Mouse (Mus musculus): ENCODE results near the gene Trit1. TPM values are rescaled to one million over a fixed set of nuclear protein-coding genes. Genes with fewer than 3 reads are reported as not detected.
"Not testable (repeated sequence)": the region's sequence is repeated elsewhere in the genome, so short reads cannot be mapped to it uniquely, and the experiment has no call there.

The Trit1 gene
- polyA plus RNA-seq, 1 experiment = 0.85 TPM

- Histone ChIP-seq H3K27me3 (replicated peaks) (peaks cover 76% of the 10 kb centered on the region), H3K36me3 (replicated peaks; ENCODE audit: low read length) (no peaks in the 10 kb centered on the region), H3K4me3 (replicated peaks) (peak overlapping the region; percentile 91), H3K4me1 (peaks cover 23% of the 10 kb centered on the region), H3K9me3 (no peaks in the 10 kb centered on the region)
- TF ChIP-seq GATA1 (IDR thresholded peaks at IDR 0.05; ENCODE audit: borderline replicate concordance, low read length) (no peak), FLI1 (IDR thresholded peaks at IDR 0.05; ENCODE audit: low read length) (no peak)
Measured at GRCm38 (mm10) chr4:122996221-122996617, 20.2 kb upstream of the Trit1 start.

- peak overlapping the region; percentile 91 for H3K4me3 ChIP-seq (replicated peaks)
- no peaks in the 10 kb centered on the region for H3K9me3 ChIP-seq
- H3K36me3 ChIP-seq (replicated peaks; ENCODE audit: low read length) = no peaks in the 10 kb centered on the region
- peaks cover 23% of the 10 kb centered on the region for H3K4me1 ChIP-seq
- TF ChIP-seq FLI1 (IDR thresholded peaks at IDR 0.05; ENCODE audit: low read length) = no peak
- TF ChIP-seq GATA1 (IDR thresholded peaks at IDR 0.05; ENCODE audit: borderline replicate concordance, low read length) = no peak
- H3K27me3 ChIP-seq (replicated peaks) = peaks cover 82% of the 10 kb centered on the region
Measured at GRCm38 (mm10) chr4:122996618-122997381, 19.6 kb upstream of the Trit1 start.

- H3K4me1 ChIP-seq = peaks cover 23% of the 10 kb centered on the region
- no peak overlapping the region for H3K4me3 ChIP-seq (replicated peaks)
- TF ChIP-seq FLI1 (IDR thresholded peaks at IDR 0.05; ENCODE audit: low read length) = no peak
- TF ChIP-seq GATA1 (IDR thresholded peaks at IDR 0.05; ENCODE audit: borderline replicate concordance, low read length) = no peak
- H3K36me3 ChIP-seq (replicated peaks; ENCODE audit: low read length) = no peaks in the 10 kb centered on the region
- H3K9me3 ChIP-seq = no peaks in the 10 kb centered on the region
- H3K27me3 ChIP-seq (replicated peaks) = peaks cover 90% of the 10 kb centered on the region
Measured at GRCm38 (mm10) chr4:122998537-122999262, 17.7 kb upstream of the Trit1 start.

- Histone ChIP-seq H3K4me1 (peaks cover 23% of the 10 kb centered on the region), H3K4me3 (replicated peaks) (no peak overlapping the region), H3K36me3 (replicated peaks; ENCODE audit: low read length) (no peaks in the 10 kb centered on the region), H3K27me3 (replicated peaks) (peaks cover 92% of the 10 kb centered on the region), H3K9me3 (no peaks in the 10 kb centered on the region)
- TF ChIP-seq FLI1 (IDR thresholded peaks at IDR 0.05; ENCODE audit: low read length) (no peak), GATA1 (IDR thresholded peaks at IDR 0.05; ENCODE audit: borderline replicate concordance, low read length) (no peak)
Measured at GRCm38 (mm10) chr4:122999263-122999691, 17.1 kb upstream of the Trit1 start.

- peaks cover 92% of the 10 kb centered on the region for H3K27me3 ChIP-seq (replicated peaks)
- no peaks in the 10 kb centered on the region for H3K9me3 ChIP-seq
- no peaks in the 10 kb centered on the region for H3K36me3 ChIP-seq (replicated peaks; ENCODE audit: low read length)
- H3K4me3 ChIP-seq (replicated peaks) = no peak overlapping the region
- H3K4me1 ChIP-seq = peaks cover 24% of the 10 kb centered on the region
- TF ChIP-seq FLI1 (IDR thresholded peaks at IDR 0.05; ENCODE audit: low read length) = no peak
- TF ChIP-seq GATA1 (IDR thresholded peaks at IDR 0.05; ENCODE audit: borderline replicate concordance, low read length) = no peak
Measured at GRCm38 (mm10) chr4:123000130-123000529, 16.3 kb upstream of the Trit1 start.

GRCm38 (mm10) chr4:123000617-123001342, 15.6 kb upstream of the Trit1 start:
- H3K4me1 ChIP-seq = peaks cover 22% of the 10 kb centered on the region
- no peak overlapping the region for H3K4me3 ChIP-seq (replicated peaks)
- H3K36me3 ChIP-seq (replicated peaks; ENCODE audit: low read length) = no peaks in the 10 kb centered on the region
- TF ChIP-seq GATA1 (IDR thresholded peaks at IDR 0.05; ENCODE audit: borderline replicate concordance, low read length) = no peak
- no peak for TF ChIP-seq FLI1 (IDR thresholded peaks at IDR 0.05; ENCODE audit: low read length)
- H3K9me3 ChIP-seq = no peaks in the 10 kb centered on the region
- peaks cover 92% of the 10 kb centered on the region for H3K27me3 ChIP-seq (replicated peaks)

- peaks cover 66% of the 10 kb centered on the region for H3K27me3 ChIP-seq (replicated peaks)
- peaks cover 5% of the 10 kb centered on the region for H3K9me3 ChIP-seq
- TF ChIP-seq FLI1 (IDR thresholded peaks at IDR 0.05; ENCODE audit: low read length) = no peak
- no peak for TF ChIP-seq GATA1 (IDR thresholded peaks at IDR 0.05; ENCODE audit: borderline replicate concordance, low read length)
- H3K4me3 ChIP-seq (replicated peaks) = no peak overlapping the region
- H3K36me3 ChIP-seq (replicated peaks; ENCODE audit: low read length) = no peaks in the 10 kb centered on the region
- peaks cover 8% of the 10 kb centered on the region for H3K4me1 ChIP-seq
Measured at GRCm38 (mm10) chr4:123005054-123005966, 11.1 kb upstream of the Trit1 start.

- Histone ChIP-seq H3K27me3 (replicated peaks) (peaks cover 15% of the 10 kb centered on the region), H3K9me3 (peaks cover 11% of the 10 kb centered on the region), H3K4me1 (peaks cover 31% of the 10 kb centered on the region)
- H3K4me3 ChIP-seq (replicated peaks); H3K36me3 ChIP-seq (replicated peaks; ENCODE audit: low read length): not testable (repeated sequence)
Measured at GRCm38 (mm10) chr4:123012501-123012900, 3.9 kb upstream of the Trit1 start.

GRCm38 (mm10) chr4:123013346-123013945, 3.0 kb upstream of the Trit1 start:
- Histone ChIP-seq H3K27me3 (replicated peaks) (peaks cover 10% of the 10 kb centered on the region), H3K9me3 (peaks cover 6% of the 10 kb centered on the region), H3K4me3 (replicated peaks) (no peak overlapping the region), H3K4me1 (peaks cover 39% of the 10 kb centered on the region), H3K36me3 (replicated peaks; ENCODE audit: low read length) (peaks cover 2% of the 10 kb centered on the region)
- no peak for TF ChIP-seq GATA1 (IDR thresholded peaks at IDR 0.05; ENCODE audit: borderline replicate concordance, low read length)
- TF ChIP-seq FLI1 (IDR thresholded peaks at IDR 0.05; ENCODE audit: low read length) = no peak

Measured in megakaryocyte, embryonic 14.5 days (primary cell).